Mouse (Mus musculus) C2C12 (cell line): ENCODE results near the gene Rac2.

Experiments
- CEBPB ChIP-seq: IDR thresholded peaks from one replicate; pipeline ENCODE4 v1.6.1; 2011; ENCODE audit warnings: low read depth, mild to moderate bottlenecking, control low read depth, moderate library complexity
- CTCF ChIP-seq: IDR thresholded peaks from one replicate; pipeline ENCODE4 v1.5.1; 2011; ENCODE audit not compliant: control insufficient read depth, insufficient read depth, insufficient read length
- MAX ChIP-seq: IDR thresholded peaks from one replicate; pipeline ENCODE4 v1.6.1; 2011; ENCODE audit warnings: mild to moderate bottlenecking, control low read depth
- MYOD1 ChIP-seq: IDR thresholded peaks from one replicate; pipeline ENCODE4 v1.6.1; 2011; ENCODE audit warnings: low read depth; ENCODE audit not compliant: control insufficient read depth, insufficient read length
- MYOG ChIP-seq: IDR thresholded peaks from one replicate; pipeline ENCODE4 v1.6.1; 2011; ENCODE audit not compliant: control insufficient read depth, insufficient read length; ENCODE audit errors: extremely low read depth
- USF1 ChIP-seq: IDR thresholded peaks from one replicate; pipeline ENCODE4 v1.6.1; 2011; ENCODE audit warnings: low read depth, mild to moderate bottlenecking, control low read depth, moderate library complexity

DNA sequence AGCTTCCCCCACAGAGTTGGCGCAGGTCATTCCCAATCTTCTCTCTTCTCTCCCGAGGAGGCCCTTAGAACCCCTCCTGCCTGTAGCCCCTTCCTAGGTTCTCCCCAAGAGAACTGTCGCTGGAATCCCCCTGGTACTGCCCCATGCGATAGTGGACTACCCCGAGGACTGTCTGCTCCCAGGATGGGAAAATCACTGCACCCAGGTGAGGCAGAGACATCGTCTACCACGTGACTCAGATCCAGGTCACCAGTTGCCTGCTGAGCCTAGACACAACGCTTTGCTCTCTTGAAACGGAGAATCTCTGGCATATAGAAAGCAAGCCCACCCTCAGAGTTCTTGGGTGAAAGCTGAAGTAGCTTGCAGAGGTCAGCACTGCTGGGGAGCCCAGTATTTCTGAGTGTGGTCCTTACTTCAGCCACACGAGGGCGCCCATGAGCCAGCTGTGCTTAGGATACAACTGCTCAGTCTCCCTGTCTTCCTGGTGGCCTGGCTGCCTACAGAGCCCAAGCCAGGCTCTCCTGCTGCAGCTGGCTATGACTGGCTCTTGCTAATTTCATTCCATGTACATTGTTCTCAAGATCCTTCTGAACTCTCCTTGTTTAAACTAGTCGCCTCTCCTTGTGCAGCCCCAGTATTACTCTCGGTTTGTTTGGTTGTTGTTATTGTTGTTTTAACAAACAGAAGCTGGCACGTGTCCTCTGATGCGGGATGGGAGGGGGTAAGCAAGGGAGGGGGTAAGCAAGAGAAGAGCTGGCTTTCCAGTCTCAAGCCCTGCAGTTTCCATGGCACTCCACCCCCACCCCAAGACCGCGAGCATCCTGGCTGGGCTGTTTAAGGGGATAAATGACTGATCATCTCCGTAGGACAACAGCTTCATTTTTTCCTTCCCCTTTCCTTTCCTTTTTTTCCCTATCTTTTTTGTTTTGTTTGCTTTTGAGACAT, 14.7 kb upstream of the Rac2 start:
- peak; percentile 90 for TF ChIP-seq CTCF
- TF ChIP-seq MYOG = no peak
- TF ChIP-seq MYOD1 = no peak
- TF ChIP-seq MAX = no peak
- TF ChIP-seq USF1 = no peak
- no peak for TF ChIP-seq CEBPB
